Mouse (Mus musculus): ENCODE results near the gene Mlkl.
"Not testable (repeated sequence)": the region's sequence is repeated elsewhere in the genome, so short reads cannot be mapped to it uniquely, and the experiment has no call there.

Gene Mlkl

GRCm38 (mm10) chr8:111325222-111325790, 12.7 kb downstream of the Mlkl start:
- in situ Hi-C loops (cut with MboI; ENCODE audit: unreplicated experiment in 2 of 2), result loop anchor here (25.0 kb wide), 2 partner anchors 662 to 712 kb away; partner anchors contain the start of gene Adat1 (in 1 of the 2)

GRCm38 (mm10) chr8:111314729-111315128, 23.2 kb downstream of the Mlkl start:
- in situ Hi-C loops (cut with MboI; ENCODE audit: unreplicated experiment in 2 of 2), result loop anchor here in 1 of 2 experiments (10.0 kb wide), 1 partner anchor 560 kb away; no protein-coding TSS in a partner anchor

- in situ Hi-C loops (cut with MboI; ENCODE audit: unreplicated experiment in 2 of 2), result loop anchor here in 1 of 2 experiments (10.0 kb wide), 1 partner anchor 559 kb away; no protein-coding TSS in a partner anchor
Measured at GRCm38 (mm10) chr8:111313961-111314360, 24.0 kb downstream of the Mlkl start.

- in situ Hi-C loops (cut with MboI; ENCODE audit: unreplicated experiment in 2 of 2), result loop anchor here in 1 of 2 experiments (10.0 kb wide), 1 partner anchor 558 kb away; no protein-coding TSS in a partner anchor
Measured at GRCm38 (mm10) chr8:111312758-111313162, 25.2 kb downstream of the Mlkl start.

- in situ Hi-C loops (cut with MboI; ENCODE audit: unreplicated experiment in 2 of 2), result loop anchor here in 1 of 2 experiments (10.0 kb wide), 1 partner anchor 555 kb away; no protein-coding TSS in a partner anchor
Measured at GRCm38 (mm10) chr8:111310006-111310405, 28.0 kb downstream of the Mlkl start.

- in situ Hi-C loops (cut with MboI; ENCODE audit: unreplicated experiment in 2 of 2), result no loop called here
Measured at GRCm38 (mm10) chr8:111305031-111305730, 32.8 kb downstream of the Mlkl start.

- in situ Hi-C loops (cut with MboI; ENCODE audit: unreplicated experiment in 2 of 2), result no loop called here
Measured at GRCm38 (mm10) chr8:111304359-111304758, 33.6 kb downstream of the Mlkl start.

GRCm38 (mm10) chr8:111303076-111303803, 34.7 kb downstream of the Mlkl start:
- in situ Hi-C loops (cut with MboI; ENCODE audit: unreplicated experiment in 2 of 2), result not testable (repeated sequence)

- in situ Hi-C loops (cut with MboI; ENCODE audit: unreplicated experiment in 2 of 2), result no loop called here
Measured at GRCm38 (mm10) chr8:111300597-111301546, 37.1 kb downstream of the Mlkl start.

GRCm38 (mm10) chr8:111299821-111300568, 38.0 kb downstream of the Mlkl start, which contains the start of gene Rfwd3:
Gene Rfwd3 (minus strand): TSS chr8:111300222.
- in situ Hi-C loops (cut with MboI; ENCODE audit: unreplicated experiment in 2 of 2), result loop anchor here (10.0 to 25.0 kb wide), 2 partner anchors 445 to 463 kb away; partner anchors contain the start of genes Cog4 (in 1 of the 2) and Sf3b3 (in 1 of the 2)

GRCm38 (mm10) chr8:111299363-111299820, 38.6 kb downstream of the Mlkl start:
- in situ Hi-C loops (cut with MboI; ENCODE audit: unreplicated experiment in 2 of 2), result loop anchor here (10.0 to 25.0 kb wide), 2 partner anchors 445 to 462 kb away; partner anchors contain the start of genes Cog4 (in 1 of the 2) and Sf3b3 (in 1 of the 2)

- in situ Hi-C loops (cut with MboI; ENCODE audit: unreplicated experiment in 2 of 2), result loop anchor here (10.0 to 25.0 kb wide), 2 partner anchors 443 to 461 kb away; partner anchors contain the start of genes Cog4 (in 1 of the 2) and Sf3b3 (in 1 of the 2)
Measured at GRCm38 (mm10) chr8:111298011-111298410, 40.0 kb downstream of the Mlkl start.

- in situ Hi-C loops (cut with MboI; ENCODE audit: unreplicated experiment in 2 of 2), result loop anchor here (10.0 to 25.0 kb wide), 2 partner anchors 437 to 454 kb away; partner anchors contain the start of genes Cog4 (in 1 of the 2) and Sf3b3 (in 1 of the 2)
Measured at GRCm38 (mm10) chr8:111291733-111292132, 46.2 kb downstream of the Mlkl start.

- in situ Hi-C loops (cut with MboI; ENCODE audit: unreplicated experiment in 2 of 2), result loop anchor here (10.0 to 25.0 kb wide), 2 partner anchors 436 to 453 kb away; partner anchors contain the start of genes Cog4 (in 1 of the 2) and Sf3b3 (in 1 of the 2)
Measured at GRCm38 (mm10) chr8:111290586-111290985, 47.4 kb downstream of the Mlkl start.

GRCm38 (mm10) chr8:111285603-111286002, 52.4 kb downstream of the Mlkl start:
- in situ Hi-C loops (cut with MboI; ENCODE audit: unreplicated experiment in 2 of 2), result loop anchor here in 1 of 2 experiments (25.0 kb wide), 1 partner anchor 448 kb away; the partner anchor contains the start of genes Cog4 and Sf3b3

- in situ Hi-C loops (cut with MboI; ENCODE audit: unreplicated experiment in 2 of 2), result loop anchor here in 1 of 2 experiments (25.0 kb wide), 1 partner anchor 445 kb away; the partner anchor contains the start of genes Cog4 and Sf3b3
Measured at GRCm38 (mm10) chr8:111282093-111282492, 55.9 kb downstream of the Mlkl start.

- in situ Hi-C loops (cut with MboI; ENCODE audit: unreplicated experiment in 2 of 2), result no loop called here
Measured at GRCm38 (mm10) chr8:111268277-111268676, 69.7 kb downstream of the Mlkl start.

- in situ Hi-C loops (cut with MboI; ENCODE audit: unreplicated experiment in 2 of 2), result not testable (repeated sequence)
Measured at GRCm38 (mm10) chr8:111266161-111266560, 71.8 kb downstream of the Mlkl start.
